Mouse (Mus musculus): Measurements from ENCODE around the gene Lactb.

DNA sequence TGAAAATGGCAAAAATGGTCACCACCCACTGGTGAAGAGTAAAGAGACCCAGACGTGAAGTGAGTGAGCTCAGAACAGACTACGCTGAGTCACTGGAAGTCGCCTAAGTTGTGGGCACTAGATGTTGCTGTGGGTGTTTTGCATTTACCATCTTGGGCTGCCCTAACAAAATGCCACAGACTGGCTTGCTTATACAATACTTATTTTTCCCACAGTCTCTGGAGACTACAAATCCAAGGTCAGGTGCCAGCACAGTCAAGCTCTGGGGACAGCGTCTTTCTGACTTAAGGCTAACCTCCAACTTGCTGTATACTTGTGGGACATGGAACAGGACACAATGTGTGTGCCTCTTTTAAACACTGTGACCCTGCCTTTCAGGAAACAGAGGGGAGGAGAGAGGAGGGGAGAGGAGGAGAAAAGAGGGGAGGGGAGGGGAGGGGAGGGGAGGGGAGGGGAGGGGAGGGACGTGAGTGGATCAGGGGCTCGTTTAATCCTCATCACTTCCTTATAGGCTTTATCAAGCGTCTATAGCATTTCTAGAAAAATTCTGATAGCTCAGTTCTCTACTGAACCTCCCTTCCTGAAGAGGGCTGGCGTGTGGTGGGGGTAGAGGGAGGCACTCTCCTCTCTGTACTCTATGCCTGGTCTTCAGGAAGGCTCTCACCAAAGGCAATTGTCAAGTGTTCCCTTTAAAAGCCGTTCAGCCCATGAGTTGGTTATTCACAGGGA is 15.9 kb upstream of the Lactb start:
- TF ChIP-seq POLR2A (IDR thresholded peaks at IDR 0.05; ENCODE audit: low read depth, low read length): no peak
- no peak for TF ChIP-seq CTCF (IDR thresholded peaks at IDR 0.05; ENCODE audit: extremely low read depth, insufficient read depth, insufficient read length, insufficient replicate concordance)

Measured in spleen, adult 2 months (tissue).